Mouse (Mus musculus) megakaryocyte, embryonic 14.5 days (primary cell): ENCODE results near the gene Ssbp2. TPM values are rescaled to one million over a fixed set of nuclear protein-coding genes. Genes with fewer than 3 reads are reported as not detected.

ENCODE experiments used
- H3K27me3 ChIP-seq: replicated peaks from 2 replicates; pipeline ENCODE3; 2012; ENCODE audit warnings: inconsistent platforms
- H3K36me3 ChIP-seq: replicated peaks from 2 replicates; pipeline ENCODE3; 2012; ENCODE audit warnings: low read length, inconsistent platforms, mixed read lengths
- H3K4me1 ChIP-seq: 2 replicates; pipeline ENCODE4 v1.6.1; 2012; ENCODE audit warnings: inconsistent platforms
- H3K4me3 ChIP-seq: replicated peaks from 2 replicates; pipeline ENCODE3; 2012; ENCODE audit warnings: moderate library complexity, mild to moderate bottlenecking, inconsistent platforms
- H3K9me3 ChIP-seq: 2 replicates; pipeline ENCODE4 v1.6.1; 2012; ENCODE audit warnings: inconsistent platforms
- FLI1 ChIP-seq: IDR thresholded peaks from 2 replicates; pipeline ENCODE4 v1.6.1; 2012; ENCODE audit warnings: low read length, inconsistent platforms, mixed read lengths
- GATA1 ChIP-seq: IDR thresholded peaks from 3 replicates; pipeline ENCODE4 v1.6.1; 2012; ENCODE audit warnings: mixed read lengths, low read length, inconsistent platforms, borderline replicate concordance
- polyA plus RNA-seq: library from polyadenylated mRNA; stranded (reverse); fragments of >175 nt; gene quantifications from 2 replicates; pipeline ENCODE4 v1.2.3, GENCODE M21; 2012; ENCODE audit warnings: low replicate concordance; ENCODE audit not compliant: insufficient read depth

Ssbp2 gene
- polyA plus RNA-seq, 1 experiment: 15.0 TPM

DNA sequence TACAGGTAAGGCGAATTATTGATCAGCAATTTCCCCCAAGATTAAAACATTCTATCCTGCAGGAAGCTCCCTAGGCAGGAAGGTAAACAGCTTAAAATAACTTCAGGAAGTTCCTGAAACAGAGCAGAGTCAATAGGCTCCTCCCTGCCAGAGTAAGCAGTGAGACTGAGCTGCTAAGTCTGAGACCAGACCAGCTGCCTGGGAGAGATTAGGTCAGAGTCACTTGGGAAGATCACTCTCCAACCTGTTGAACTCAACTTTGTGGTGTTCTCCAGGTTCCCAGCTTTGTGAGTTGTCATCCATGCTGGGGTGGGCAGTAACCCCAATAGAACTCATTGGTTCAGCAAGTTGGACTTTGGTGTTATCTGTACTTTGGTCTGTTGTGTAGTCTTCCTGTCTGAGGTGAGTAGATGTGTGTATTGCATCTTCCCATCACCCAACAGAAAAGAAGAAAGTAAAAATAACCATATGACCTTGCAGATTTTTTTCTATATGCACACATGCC is 16.6 kb downstream of the Ssbp2 start:
- TF ChIP-seq GATA1: no peak
- no peak for TF ChIP-seq FLI1
- Histone ChIP-seq H3K36me3 (peaks cover 19% of the 10 kb centered on the region), H3K4me1 (peaks cover 63% of the 10 kb centered on the region), H3K27me3 (no peaks in the 10 kb centered on the region), H3K9me3 (peaks cover 8% of the 10 kb centered on the region; the same call in 1 of the 2 replicates), H3K4me3 (no peak overlapping the region)

DNA sequence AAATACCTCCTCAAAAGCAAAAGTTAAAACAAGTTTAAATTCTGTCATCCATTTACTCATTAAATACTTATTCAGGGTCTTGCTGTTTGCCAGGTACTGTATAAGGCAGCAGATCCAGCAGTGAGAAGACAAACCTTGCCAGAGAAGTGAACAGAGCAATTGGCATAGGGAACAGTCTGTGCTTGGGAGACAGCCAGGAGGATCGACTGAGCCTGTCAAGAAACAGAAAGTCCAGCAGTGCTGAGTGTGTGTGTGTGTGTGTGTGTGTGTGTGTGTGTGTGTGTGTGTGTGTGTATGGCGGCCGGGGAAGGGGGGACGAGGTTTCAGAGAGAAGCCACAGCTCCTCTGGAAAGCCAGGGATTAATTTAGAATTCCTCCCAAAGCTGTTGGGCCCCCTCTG is 17.9 kb downstream of the Ssbp2 start:
- peaks cover 56% of the 10 kb centered on the region for H3K4me1 ChIP-seq
- TF ChIP-seq GATA1 (no peak), FLI1 (no peak)
- H3K27me3 ChIP-seq: no peaks in the 10 kb centered on the region

GRCm38 (mm10) chr13:91484303-91484702 is 24.2 kb downstream of the Ssbp2 start:
- TF ChIP-seq FLI1: no peak
- no peak for TF ChIP-seq GATA1
- peaks cover 4% of the 10 kb centered on the region for H3K36me3 ChIP-seq
- H3K4me3 ChIP-seq: peak overlapping the region; percentile 81
- H3K9me3 ChIP-seq: no peaks in the 10 kb centered on the region
- peaks cover 57% of the 10 kb centered on the region for H3K4me1 ChIP-seq
- no peaks in the 10 kb centered on the region for H3K27me3 ChIP-seq

More for the DNA sequence above, 17.9 kb downstream of the Ssbp2 start:
- Histone ChIP-seq H3K9me3 (peaks cover 8% of the 10 kb centered on the region; the same call in 1 of the 2 replicates), H3K4me3 (peak overlapping the region; percentile 33), H3K36me3 (peaks cover 19% of the 10 kb centered on the region)

- Histone ChIP-seq H3K36me3 (peaks cover 31% of the 10 kb centered on the region), H3K4me3 (no peak overlapping the region)
- TF ChIP-seq GATA1 (no peak), FLI1 (no peak)
Observed at GRCm38 (mm10) chr13:91492133-91492532, 32.0 kb downstream of the Ssbp2 start.

DNA sequence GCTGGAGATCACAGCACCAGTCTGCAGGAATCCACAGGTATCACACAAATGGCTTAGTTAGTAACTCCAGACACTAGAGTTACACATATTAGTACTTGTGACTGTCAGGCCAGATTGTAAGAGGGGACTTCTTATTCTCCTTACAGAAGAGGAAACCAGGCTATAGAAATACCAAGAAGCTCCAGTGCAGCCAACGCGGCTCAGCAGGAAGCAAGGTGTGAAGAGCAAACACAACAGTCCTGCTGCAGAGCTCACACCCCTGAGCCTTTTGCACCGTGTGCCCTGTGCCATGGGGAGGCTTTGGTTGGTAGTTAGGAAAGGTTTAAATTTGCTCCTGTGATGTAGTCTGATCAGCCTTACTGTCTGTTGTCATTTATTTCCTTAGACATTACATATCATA is 37.0 kb downstream of the Ssbp2 start:
- TF ChIP-seq FLI1 (no peak), GATA1 (no peak)
- H3K36me3 ChIP-seq: peaks cover 56% of the 10 kb centered on the region
- H3K4me3 ChIP-seq: no peak overlapping the region
- peaks cover 36% of the 10 kb centered on the region for H3K4me1 ChIP-seq
- no peaks in the 10 kb centered on the region for H3K27me3 ChIP-seq
- peaks cover 3% of the 10 kb centered on the region; the same call in 1 of the 2 replicates for H3K9me3 ChIP-seq

More at GRCm38 (mm10) chr13:91492133-91492532, 32.0 kb downstream of the Ssbp2 start:
- peaks cover 60% of the 10 kb centered on the region for H3K4me1 ChIP-seq
- peaks cover 3% of the 10 kb centered on the region; the same call in 1 of the 2 replicates for H3K9me3 ChIP-seq
- no peaks in the 10 kb centered on the region for H3K27me3 ChIP-seq

DNA sequence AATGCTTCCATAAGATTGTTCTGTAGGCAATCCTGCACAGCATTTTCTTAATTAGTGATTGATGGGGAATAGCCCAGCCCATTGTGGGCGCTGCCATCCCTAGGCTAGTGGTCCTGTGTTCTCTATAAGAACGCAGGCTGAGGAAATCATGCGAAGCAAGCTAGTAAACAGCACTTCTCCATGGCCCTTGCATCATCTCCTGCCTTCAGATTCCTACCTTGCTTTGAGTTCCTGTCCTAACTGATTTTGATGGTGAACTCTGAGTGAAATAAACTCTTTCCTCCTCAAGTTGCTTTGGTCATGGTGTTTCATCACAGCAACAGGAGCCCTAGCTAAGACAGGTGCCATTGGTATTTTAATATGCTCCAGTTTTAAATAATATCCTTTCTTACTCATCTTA is 41.7 kb downstream of the Ssbp2 start:
- Histone ChIP-seq H3K36me3 (peaks cover 30% of the 10 kb centered on the region), H3K4me1 (peaks cover 35% of the 10 kb centered on the region), H3K27me3 (no peaks in the 10 kb centered on the region), H3K4me3 (no peak overlapping the region), H3K9me3 (no peaks in the 10 kb centered on the region)
- TF ChIP-seq FLI1: no peak
- TF ChIP-seq GATA1: no peak

DNA sequence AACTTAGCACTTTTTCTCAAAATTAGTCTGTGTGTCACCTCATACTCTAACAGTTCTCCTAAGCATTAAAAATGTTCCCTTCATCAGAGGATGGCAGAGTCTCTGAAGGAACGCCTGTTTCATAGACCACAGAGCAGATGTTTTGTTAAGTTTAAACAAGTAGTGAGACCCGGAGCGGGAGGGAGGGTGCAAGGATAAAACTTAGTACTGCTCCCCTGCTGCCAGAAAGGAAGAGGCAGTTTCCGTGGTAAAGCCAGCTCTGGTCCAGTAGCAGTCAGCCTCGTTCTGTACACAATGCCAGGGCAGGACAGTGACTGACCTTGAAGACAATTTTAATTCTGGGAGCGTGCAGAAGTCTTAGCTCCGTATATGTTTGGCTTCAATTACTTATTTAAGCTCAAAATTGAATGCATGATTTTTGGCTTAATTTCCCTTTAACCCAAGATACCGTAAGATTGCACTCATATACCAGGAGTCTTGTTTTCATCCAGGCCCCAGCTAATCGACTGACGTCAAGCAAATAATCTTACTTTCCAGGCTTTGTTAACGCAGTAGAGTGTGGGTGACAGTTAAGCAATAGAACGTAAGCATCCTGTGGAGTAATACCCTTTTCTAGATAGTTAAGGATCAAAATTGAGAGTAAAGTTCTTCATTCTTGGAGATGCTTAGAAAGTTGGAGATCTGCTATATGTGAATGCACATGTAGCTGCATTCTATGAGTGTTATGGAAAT is 42.7 kb downstream of the Ssbp2 start:
- peaks cover 24% of the 10 kb centered on the region for H3K36me3 ChIP-seq
- TF ChIP-seq FLI1: no peak
- no peak for TF ChIP-seq GATA1
- peak overlapping the region; percentile 59 for H3K4me3 ChIP-seq
- no peaks in the 10 kb centered on the region for H3K9me3 ChIP-seq
- H3K4me1 ChIP-seq: peaks cover 39% of the 10 kb centered on the region
- no peaks in the 10 kb centered on the region for H3K27me3 ChIP-seq

- peak overlapping the region; percentile 88 for H3K4me3 ChIP-seq
- TF ChIP-seq FLI1 (no peak), GATA1 (no peak)
- H3K36me3 ChIP-seq: peaks cover 9% of the 10 kb centered on the region
- H3K27me3 ChIP-seq: no peaks in the 10 kb centered on the region
- no peaks in the 10 kb centered on the region for H3K9me3 ChIP-seq
- peaks cover 64% of the 10 kb centered on the region for H3K4me1 ChIP-seq
Observed at GRCm38 (mm10) chr13:91508991-91509390, 48.9 kb downstream of the Ssbp2 start.

DNA sequence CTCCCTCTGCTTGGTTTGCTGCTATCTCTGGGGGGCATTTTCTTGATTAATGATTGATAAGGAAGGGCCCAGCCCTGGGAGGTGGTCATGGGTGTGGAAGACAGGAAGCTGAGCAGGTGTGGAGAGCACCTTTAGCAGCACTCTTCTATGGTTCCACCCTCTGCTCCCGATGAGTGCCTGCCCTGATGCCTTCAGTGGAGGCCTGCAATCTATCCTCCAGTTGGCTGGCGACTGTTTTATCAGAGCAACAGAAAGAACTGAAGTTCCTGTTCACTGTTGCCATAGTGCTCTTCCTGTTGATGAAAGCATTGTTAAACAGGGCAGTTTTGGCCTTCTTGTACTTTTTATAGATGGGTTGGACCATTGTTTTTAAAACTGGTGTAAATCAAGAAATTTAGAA is 49.4 kb downstream of the Ssbp2 start:
- TF ChIP-seq GATA1: no peak
- Histone ChIP-seq H3K4me3 (peak overlapping the region; percentile 88), H3K36me3 (peaks cover 9% of the 10 kb centered on the region), H3K4me1 (peaks cover 69% of the 10 kb centered on the region), H3K9me3 (no peaks in the 10 kb centered on the region), H3K27me3 (no peaks in the 10 kb centered on the region)

GRCm38 (mm10) chr13:91514979-91515378 is 54.9 kb downstream of the Ssbp2 start:
- Histone ChIP-seq H3K4me1 (peaks cover 68% of the 10 kb centered on the region), H3K27me3 (no peaks in the 10 kb centered on the region), H3K9me3 (no peaks in the 10 kb centered on the region), H3K4me3 (no peak overlapping the region), H3K36me3 (peaks cover 9% of the 10 kb centered on the region)
- no peak for TF ChIP-seq FLI1
- TF ChIP-seq GATA1: no peak
